Mouse (Mus musculus) mouse embryonic stem cell (cell line): ENCODE data around the gene Glb1l2.

Experiments
- in situ Hi-C, 2 experiments: fragments of 300-500 bp; cut with MboI; formaldehyde crosslinking; loops; 1 replicate in 1 of 2; 3 replicates in 1 of 2; pipeline ENCODE4 v1.14.3; 2019 to 2020; ENCODE audit warnings: low sequenced_read_pairs in 2 of 2, low pct_unique_long_range_greater_than_20kb in 1 of 2, mixed read lengths in 1 of 2; ENCODE audit not compliant: unreplicated experiment in 1 of 2

Gene Glb1l2

GRCm38 (mm10) chr9:26747121-26747520 lies 59.1 kb downstream of the Glb1l2 start:
- in situ Hi-C loops, result no loop called here

GRCm38 (mm10) chr9:26742817-26743216 lies 63.5 kb downstream of the Glb1l2 start:
- in situ Hi-C loops, result no loop called here

- in situ Hi-C loops, result no loop called here
Measured at GRCm38 (mm10) chr9:26737116-26737515, 69.2 kb downstream of the Glb1l2 start.

GRCm38 (mm10) chr9:26733986-26734385 lies 72.3 kb downstream of the Glb1l2 start:
- in situ Hi-C loops, result no loop called here

GRCm38 (mm10) chr9:26733206-26733891 lies 72.9 kb downstream of the Glb1l2 start, which contains the start of gene B3gat1:
Gene B3gat1, plus strand, starts transcription at chr9:26733728.
- in situ Hi-C loops, result no loop called here

- in situ Hi-C loops, result no loop called here
Measured at GRCm38 (mm10) chr9:26728556-26728955, 77.7 kb downstream of the Glb1l2 start.

- in situ Hi-C loops, result no loop called here
Measured at GRCm38 (mm10) chr9:26727445-26727844, 78.8 kb downstream of the Glb1l2 start.

GRCm38 (mm10) chr9:26725709-26726108 lies 80.6 kb downstream of the Glb1l2 start:
- in situ Hi-C loops, result no loop called here

- in situ Hi-C loops, result no loop called here
Measured at GRCm38 (mm10) chr9:26721771-26722170, 84.5 kb downstream of the Glb1l2 start.

- in situ Hi-C loops, result no loop called here
Measured at GRCm38 (mm10) chr9:26718388-26718787, 87.9 kb downstream of the Glb1l2 start.
